Mouse (Mus musculus): ENCODE results near the gene Sema4d. TPM values are rescaled to one million over a fixed set of nuclear protein-coding genes. Genes with fewer than 3 reads are reported as not detected.

Sema4d gene
- total and polyA plus RNA-seq, 3 experiments, result 6.9 to 20.3 TPM; not detected in 1

DNA sequence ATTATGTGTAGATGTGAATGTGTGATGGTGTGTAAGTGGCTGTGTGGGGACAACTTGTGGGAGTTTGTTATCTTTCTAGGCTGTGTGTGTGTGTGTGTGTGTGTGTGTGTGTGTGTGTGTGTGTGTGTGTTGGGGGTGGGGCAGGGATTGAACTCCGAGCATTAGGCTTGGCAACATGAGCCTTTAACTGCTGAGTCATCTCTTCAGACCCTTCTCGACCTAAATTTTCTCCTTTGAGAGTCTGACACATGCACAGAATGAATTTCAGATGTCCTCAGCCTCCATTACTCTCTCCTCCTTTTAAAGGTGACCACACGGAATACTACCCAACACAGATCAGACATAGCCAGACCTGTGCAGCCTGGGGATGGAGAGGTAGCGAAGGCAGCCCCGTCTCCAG is 70.4 kb downstream of the Sema4d start:
- Histone ChIP-seq H3K27me3 (ENCODE audit: control insufficient read depth in 1 of 2, insufficient read depth in 2 of 2, low read length in 2 of 2) (no peaks in the 10 kb centered on the region), H3K36me3 (ENCODE audit: control insufficient read depth in 1 of 2, insufficient read depth in 2 of 2, low read length in 2 of 2) (no peaks in the 10 kb centered on the region), H3K4me1 (ENCODE audit: control insufficient read depth in 1 of 2, insufficient read depth in 2 of 2, low read length in 2 of 2) (peaks cover 0 to 3% of the 10 kb centered on the region in 2 experiments; a peak in 1 of 4 replicates), H3K9me3 (replicated peaks; ENCODE audit: insufficient read depth, low read length) (no peaks in the 10 kb centered on the region), H3K79me2 (ENCODE audit: control insufficient read depth, insufficient read depth, low read length, poor library complexity) (no peaks in the 10 kb centered on the region), H3K4me3 (ENCODE audit: control insufficient read depth in 1 of 2, insufficient read depth in 1 of 2, low read depth in 2 of 2, low read length in 2 of 2) (no peak overlapping the region), H3K27ac (ENCODE audit: control insufficient read depth, low read depth, low read length) (no peak overlapping the region), H3K9ac (ENCODE audit: control insufficient read depth, low read depth, low read length, poor library complexity, severe bottlenecking) (no peak overlapping the region)
- TF ChIP-seq ZMIZ1 (IDR thresholded peaks at IDR 0.05; ENCODE audit: low read depth, low read length), result no peak
- TF ChIP-seq MAZ (IDR thresholded peaks at IDR 0.05; ENCODE audit: low read depth, low read length), result no peak
- TF ChIP-seq CHD2 (IDR thresholded peaks at IDR 0.05; ENCODE audit: low read length), result no peak
- no peak for TF ChIP-seq ZKSCAN1 (IDR thresholded peaks at IDR 0.05; ENCODE audit: low read depth, low read length)
- no peak for TF ChIP-seq POLR2A (IDR thresholded peaks at IDR 0.05; ENCODE audit: control insufficient read depth in 1 of 2, insufficient read depth in 1 of 2, low read depth in 1 of 2, low read length in 2 of 2, poor library complexity in 1 of 2)
- TF ChIP-seq E2F4 (IDR thresholded peaks at IDR 0.05; ENCODE audit: borderline replicate concordance, low read depth, low read length), result no peak
- TF ChIP-seq GABPA (IDR thresholded peaks at IDR 0.05; ENCODE audit: low read depth, low read length), result no peak
- DNase-seq (ENCODE audit: low read depth, low spot score), result no peak

DNA sequence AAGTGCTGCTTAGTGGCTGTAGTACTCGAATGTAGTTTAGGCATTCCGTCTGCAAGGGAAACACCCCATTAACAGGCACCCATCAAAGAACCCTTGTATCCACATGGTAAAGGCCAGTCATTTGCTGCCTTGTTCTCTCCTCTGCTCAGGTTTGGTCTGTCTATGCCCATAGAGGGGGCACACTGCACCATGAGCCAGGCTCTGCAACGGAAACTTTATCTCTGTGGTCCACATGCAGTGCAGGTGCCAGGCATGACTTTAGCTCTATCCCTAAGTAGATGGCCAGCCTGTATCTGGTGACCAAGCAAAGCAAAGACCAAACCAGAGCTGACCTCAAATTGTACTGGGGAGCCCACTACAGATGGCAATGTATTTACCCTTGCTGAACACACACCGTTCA is 73.0 kb downstream of the Sema4d start:
- no peak for DNase-seq (ENCODE audit: low read depth, low spot score)
- Histone ChIP-seq H3K27ac (ENCODE audit: control insufficient read depth, low read depth, low read length) (no peak overlapping the region), H3K27me3 (ENCODE audit: control insufficient read depth in 1 of 2, insufficient read depth in 2 of 2, low read length in 2 of 2) (no peaks in the 10 kb centered on the region), H3K36me3 (ENCODE audit: control insufficient read depth in 1 of 2, insufficient read depth in 2 of 2, low read length in 2 of 2) (peaks cover 2 to 3% of the 10 kb centered on the region in 2 experiments), H3K9ac (ENCODE audit: control insufficient read depth, low read depth, low read length, poor library complexity, severe bottlenecking) (no peak overlapping the region), H3K9me3 (replicated peaks; ENCODE audit: insufficient read depth, low read length) (no peaks in the 10 kb centered on the region), H3K4me1 (ENCODE audit: control insufficient read depth in 1 of 2, insufficient read depth in 2 of 2, low read length in 2 of 2) (peaks cover 0 to 9% of the 10 kb centered on the region in 2 experiments; a peak in 1 of 4 replicates), H3K79me2 (ENCODE audit: control insufficient read depth, insufficient read depth, low read length, poor library complexity) (no peaks in the 10 kb centered on the region), H3K4me3 (ENCODE audit: control insufficient read depth in 1 of 2, insufficient read depth in 1 of 2, low read depth in 2 of 2, low read length in 2 of 2) (no peak overlapping the region)
- TF ChIP-seq POLR2A (IDR thresholded peaks at IDR 0.05; ENCODE audit: control insufficient read depth in 1 of 2, insufficient read depth in 1 of 2, low read depth in 1 of 2, low read length in 2 of 2, poor library complexity in 1 of 2), result no peak
- no peak for TF ChIP-seq GABPA (IDR thresholded peaks at IDR 0.05; ENCODE audit: low read depth, low read length)
- no peak for TF ChIP-seq MAFK (IDR thresholded peaks at IDR 0.05; ENCODE audit: borderline replicate concordance, low read depth, low read length)

DNA sequence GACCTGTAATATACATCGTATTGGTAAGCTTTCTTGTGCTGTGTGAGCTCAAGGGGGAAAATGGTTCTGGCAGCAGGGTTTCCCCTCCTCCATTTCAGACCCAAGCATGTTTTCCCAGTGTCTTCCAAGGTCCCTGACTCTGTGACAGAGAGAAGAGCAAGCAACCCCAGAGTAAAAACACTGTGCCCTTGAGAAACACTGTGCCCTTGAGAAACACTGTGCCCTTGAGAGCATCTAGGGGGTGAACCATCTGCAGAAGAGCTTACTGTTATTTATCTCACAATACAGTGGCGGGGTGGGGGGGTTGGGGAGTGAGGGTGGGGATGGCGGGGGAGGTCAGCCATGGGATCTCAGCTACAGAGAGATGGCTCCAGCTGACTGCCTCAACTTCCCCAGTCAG is 74.3 kb downstream of the Sema4d start:
- no peaks in the 10 kb centered on the region for H3K27me3 ChIP-seq (ENCODE audit: control insufficient read depth in 1 of 2, insufficient read depth in 2 of 2, low read length in 2 of 2)
- no peak overlapping the region for H3K9ac ChIP-seq (ENCODE audit: control insufficient read depth, low read depth, low read length, poor library complexity, severe bottlenecking)
- no peaks in the 10 kb centered on the region for H3K9me3 ChIP-seq (replicated peaks; ENCODE audit: insufficient read depth, low read length)
- H3K4me3 ChIP-seq (ENCODE audit: control insufficient read depth in 1 of 2, insufficient read depth in 1 of 2, low read depth in 2 of 2, low read length in 2 of 2), result no peak overlapping the region
- no peak overlapping the region for H3K27ac ChIP-seq (ENCODE audit: control insufficient read depth, low read depth, low read length)
- H3K4me1 ChIP-seq (ENCODE audit: control insufficient read depth in 1 of 2, insufficient read depth in 2 of 2, low read length in 2 of 2), result peaks cover 0 to 9% of the 10 kb centered on the region in 2 experiments; a peak in 1 of 4 replicates
- peaks cover 2 to 3% of the 10 kb centered on the region in 2 experiments for H3K36me3 ChIP-seq (ENCODE audit: control insufficient read depth in 1 of 2, insufficient read depth in 2 of 2, low read length in 2 of 2)
- no peak for DNase-seq (ENCODE audit: low read depth, low spot score)
- H3K79me2 ChIP-seq (ENCODE audit: control insufficient read depth, insufficient read depth, low read length, poor library complexity), result no peaks in the 10 kb centered on the region
- TF ChIP-seq MAX (IDR thresholded peaks at IDR 0.05; ENCODE audit: low read length), result no peak
- TF ChIP-seq ZNF384 (IDR thresholded peaks at IDR 0.05; ENCODE audit: low read depth, low read length), result no peak
- no peak for TF ChIP-seq TCF12 (IDR thresholded peaks at IDR 0.05; ENCODE audit: low read depth, low read length)
- no peak for TF ChIP-seq SIN3A (IDR thresholded peaks at IDR 0.05; ENCODE audit: low read length)
- no peak for TF ChIP-seq EP300 (IDR thresholded peaks at IDR 0.05; ENCODE audit: low read depth in 1 of 2, low read length in 2 of 2)
- TF ChIP-seq ZMIZ1 (IDR thresholded peaks at IDR 0.05; ENCODE audit: low read depth, low read length), result no peak
- no peak for TF ChIP-seq USF2 (IDR thresholded peaks at IDR 0.05; ENCODE audit: borderline replicate concordance in 1 of 2, insufficient read depth in 1 of 2, low read depth in 1 of 2, low read length in 2 of 2)
- no peak for TF ChIP-seq TAL1 (IDR thresholded peaks at IDR 0.05; ENCODE audit: low read length)
- TF ChIP-seq MEF2A (IDR thresholded peaks at IDR 0.05; ENCODE audit: extremely low read depth, insufficient replicate concordance, low read depth, low read length, poor library complexity, severe bottlenecking), result no peak
- TF ChIP-seq CHD1 (IDR thresholded peaks at IDR 0.05; ENCODE audit: low read depth, low read length), result no peak
- TF ChIP-seq MYB (IDR thresholded peaks at IDR 0.05; ENCODE audit: low read depth, low read length), result no peak
- TF ChIP-seq POLR2A (IDR thresholded peaks at IDR 0.05; ENCODE audit: control insufficient read depth in 1 of 2, insufficient read depth in 1 of 2, low read depth in 1 of 2, low read length in 2 of 2, poor library complexity in 1 of 2), result no peak
- no peak for TF ChIP-seq NELFE (IDR thresholded peaks at IDR 0.05; ENCODE audit: low read depth, low read length)
- TF ChIP-seq MAZ (IDR thresholded peaks at IDR 0.05; ENCODE audit: low read depth, low read length), result no peak
- no peak for TF ChIP-seq JUND (IDR thresholded peaks at IDR 0.05; ENCODE audit: low read depth, low read length)
